Mouse (Mus musculus): Measurements from ENCODE around the gene Cep250. TPM values are rescaled to one million over a fixed set of nuclear protein-coding genes. Genes with fewer than 3 reads are reported as not detected.

The Cep250 gene
- total and polyA plus RNA-seq, 2 experiments from 2014 or later: 3.7 to 4.0 TPM

GRCm38 (mm10) chr2:156021219-156021618, 65.0 kb downstream of the Cep250 start:
- 52% methylated on average over 8 of the region's 8 CpGs for WGBS
- no peak overlapping the region for H3K9ac ChIP-seq (replicated peaks; ENCODE audit: low read depth, low read length)
- H3K4me2 ChIP-seq (ENCODE audit: low read depth, low read length): no peak overlapping the region
- no peak for TF ChIP-seq EP300 (IDR thresholded peaks at IDR 0.05; ENCODE audit: low read depth)
- TF ChIP-seq CTCF (IDR thresholded peaks at IDR 0.05; ENCODE audit: low read depth): no peak
- H3K27me3 ChIP-seq (ENCODE audit: control insufficient read depth, insufficient read depth, low read length): no peaks in the 10 kb centered on the region
- no peak for ATAC-seq (ENCODE audit: insufficient read depth, low read depth)
- H3K9me3 ChIP-seq (replicated peaks; ENCODE audit: control insufficient read depth, low read length): no peaks in the 10 kb centered on the region
- DNase-seq (ENCODE audit: low spot score): no peak
- peaks cover 27% of the 10 kb centered on the region for H3K36me3 ChIP-seq (replicated peaks; ENCODE audit: control insufficient read depth, insufficient read depth, low read length)
- no peak overlapping the region for H3K4me3 ChIP-seq (ENCODE audit: low read depth, low read length)
- no peak overlapping the region for H3K27ac ChIP-seq (ENCODE audit: low read depth)
- no peaks in the 10 kb centered on the region for H3K4me1 ChIP-seq (ENCODE audit: control insufficient read depth, insufficient read depth)

- Histone ChIP-seq H3K9me3 (replicated peaks; ENCODE audit: control insufficient read depth, low read length) (no peaks in the 10 kb centered on the region), H3K27me3 (ENCODE audit: control insufficient read depth, insufficient read depth, low read length) (no peaks in the 10 kb centered on the region), H3K4me2 (ENCODE audit: low read depth, low read length) (no peak overlapping the region), H3K36me3 (replicated peaks; ENCODE audit: control insufficient read depth, insufficient read depth, low read length) (peaks cover 22% of the 10 kb centered on the region), H3K4me1 (ENCODE audit: control insufficient read depth, insufficient read depth) (no peaks in the 10 kb centered on the region), H3K4me3 (ENCODE audit: low read depth, low read length) (no peak overlapping the region), H3K9ac (replicated peaks; ENCODE audit: low read depth, low read length) (no peak overlapping the region), H3K27ac (ENCODE audit: low read depth) (no peak overlapping the region)
- 88% methylated on average over 2 of the region's 2 CpGs for WGBS
- DNase-seq (ENCODE audit: low spot score) (no peak), ATAC-seq (ENCODE audit: insufficient read depth, low read depth) (no peak)
- TF ChIP-seq EP300 (IDR thresholded peaks at IDR 0.05; ENCODE audit: low read depth): no peak
- no peak for TF ChIP-seq CTCF (IDR thresholded peaks at IDR 0.05; ENCODE audit: low read depth)
Measured at GRCm38 (mm10) chr2:156021765-156022164, 65.5 kb downstream of the Cep250 start.

- ATAC-seq (ENCODE audit: insufficient read depth, low read depth): no peak
- TF ChIP-seq CTCF (IDR thresholded peaks at IDR 0.05; ENCODE audit: low read depth): no peak
- TF ChIP-seq EP300 (IDR thresholded peaks at IDR 0.05; ENCODE audit: low read depth): no peak
- Histone ChIP-seq H3K4me1 (ENCODE audit: control insufficient read depth, insufficient read depth) (no peaks in the 10 kb centered on the region), H3K27ac (ENCODE audit: low read depth) (no peak overlapping the region), H3K9ac (replicated peaks; ENCODE audit: low read depth, low read length) (no peak overlapping the region), H3K36me3 (replicated peaks; ENCODE audit: control insufficient read depth, insufficient read depth, low read length) (no peaks in the 10 kb centered on the region), H3K27me3 (ENCODE audit: control insufficient read depth, insufficient read depth, low read length) (no peaks in the 10 kb centered on the region), H3K9me3 (replicated peaks; ENCODE audit: control insufficient read depth, low read length) (no peaks in the 10 kb centered on the region), H3K4me2 (ENCODE audit: low read depth, low read length) (no peak overlapping the region), H3K4me3 (ENCODE audit: low read depth, low read length) (no peak overlapping the region)
- DNase-seq (ENCODE audit: low spot score): no peak
Measured at GRCm38 (mm10) chr2:156025482-156025881, 69.2 kb downstream of the Cep250 start.

- no peak for ATAC-seq (ENCODE audit: insufficient read depth, low read depth)
Measured at GRCm38 (mm10) chr2:156039390-156039789, 83.1 kb downstream of the Cep250 start.

GRCm38 (mm10) chr2:156042903-156043302, 86.6 kb downstream of the Cep250 start:
- DNase-seq (ENCODE audit: low spot score): no peak
- H3K36me3 ChIP-seq (replicated peaks; ENCODE audit: control insufficient read depth, insufficient read depth, low read length): no peaks in the 10 kb centered on the region
- no peak overlapping the region for H3K4me3 ChIP-seq (ENCODE audit: low read depth, low read length)
- H3K27ac ChIP-seq (ENCODE audit: low read depth): no peak overlapping the region
- no peaks in the 10 kb centered on the region for H3K9me3 ChIP-seq (replicated peaks; ENCODE audit: control insufficient read depth, low read length)
- TF ChIP-seq CTCF (IDR thresholded peaks at IDR 0.05; ENCODE audit: low read depth) (no peak), EP300 (IDR thresholded peaks at IDR 0.05; ENCODE audit: low read depth) (no peak)
- no peak overlapping the region for H3K9ac ChIP-seq (replicated peaks; ENCODE audit: low read depth, low read length)
- H3K4me1 ChIP-seq (ENCODE audit: control insufficient read depth, insufficient read depth): no peaks in the 10 kb centered on the region
- whole genome bisulfite sequencing: 79% methylated on average over 8 of the region's 8 CpGs
- peaks cover 10% of the 10 kb centered on the region; the same call in 1 of the 2 replicates for H3K27me3 ChIP-seq (ENCODE audit: control insufficient read depth, insufficient read depth, low read length)
- ATAC-seq (ENCODE audit: insufficient read depth, low read depth): no peak
- no peak overlapping the region for H3K4me2 ChIP-seq (ENCODE audit: low read depth, low read length)

More at GRCm38 (mm10) chr2:156039390-156039789, 83.1 kb downstream of the Cep250 start:
- Histone ChIP-seq H3K4me3 (ENCODE audit: low read depth, low read length) (no peak overlapping the region), H3K27ac (ENCODE audit: low read depth) (no peak overlapping the region), H3K27me3 (ENCODE audit: control insufficient read depth, insufficient read depth, low read length) (no peaks in the 10 kb centered on the region), H3K4me1 (ENCODE audit: control insufficient read depth, insufficient read depth) (no peaks in the 10 kb centered on the region), H3K9me3 (replicated peaks; ENCODE audit: control insufficient read depth, low read length) (no peaks in the 10 kb centered on the region), H3K4me2 (ENCODE audit: low read depth, low read length) (no peak overlapping the region), H3K36me3 (replicated peaks; ENCODE audit: control insufficient read depth, insufficient read depth, low read length) (no peaks in the 10 kb centered on the region), H3K9ac (replicated peaks; ENCODE audit: low read depth, low read length) (no peak overlapping the region)
- 83% methylated on average over 3 of the region's 3 CpGs for WGBS
- no peak for TF ChIP-seq EP300 (IDR thresholded peaks at IDR 0.05; ENCODE audit: low read depth)
- no peak for TF ChIP-seq CTCF (IDR thresholded peaks at IDR 0.05; ENCODE audit: low read depth)
- no peak for DNase-seq (ENCODE audit: low spot score)

- no peak overlapping the region for H3K4me2 ChIP-seq (ENCODE audit: low read depth, low read length)
- WGBS: 9% methylated on average over 19 of the region's 19 CpGs
Measured at GRCm38 (mm10) chr2:156047929-156048328, 91.7 kb downstream of the Cep250 start.

More at GRCm38 (mm10) chr2:156047929-156048328, 91.7 kb downstream of the Cep250 start:
- no peak for TF ChIP-seq CTCF (IDR thresholded peaks at IDR 0.05; ENCODE audit: low read depth)
- TF ChIP-seq EP300 (IDR thresholded peaks at IDR 0.05; ENCODE audit: low read depth): no peak
- DNase-seq (ENCODE audit: low spot score): no peak
- Histone ChIP-seq H3K4me3 (ENCODE audit: low read depth, low read length) (no peak overlapping the region), H3K9ac (replicated peaks; ENCODE audit: low read depth, low read length) (no peak overlapping the region), H3K9me3 (replicated peaks; ENCODE audit: control insufficient read depth, low read length) (no peaks in the 10 kb centered on the region), H3K4me1 (ENCODE audit: control insufficient read depth, insufficient read depth) (no peaks in the 10 kb centered on the region), H3K27me3 (ENCODE audit: control insufficient read depth, insufficient read depth, low read length) (peaks cover 17% of the 10 kb centered on the region; the same call in 1 of the 2 replicates), H3K27ac (ENCODE audit: low read depth) (no peak overlapping the region), H3K36me3 (replicated peaks; ENCODE audit: control insufficient read depth, insufficient read depth, low read length) (no peaks in the 10 kb centered on the region)
- no peak for ATAC-seq (ENCODE audit: insufficient read depth, low read depth)

Other genes starting within 250 kb of the Cep250 start
- 9.7 and 18.4 TPM in 2 replicates for gene Edem2, start 227.0 kb upstream of the Cep250 start, total RNA-seq (2014; rRNA removed; ENCODE audit: low replicate concordance)
- 14.8 and 18.1 TPM in 2 replicates for gene Edem2, start 227.0 kb upstream of the Cep250 start, polyA plus RNA-seq (2015; fragmentation: Nextera tagmentation; extraction: Ambion mirVana)
- gene Gm17581, start 220.6 kb upstream of the Cep250 start, total RNA-seq (2014; rRNA removed; ENCODE audit: low replicate concordance): not detected in 2 replicates
- gene Gm17581, start 220.6 kb upstream of the Cep250 start, polyA plus RNA-seq (2015; fragmentation: Nextera tagmentation; extraction: Ambion mirVana): not detected in 2 replicates
- gene Procr, start 205.3 kb upstream of the Cep250 start, total RNA-seq (2014; rRNA removed; ENCODE audit: low replicate concordance): 3.4 and 9.3 TPM in 2 replicates
- 4.0 and 4.7 TPM in 2 replicates for gene Procr, start 205.3 kb upstream of the Cep250 start, polyA plus RNA-seq (2015; fragmentation: Nextera tagmentation; extraction: Ambion mirVana)
- gene Mmp24, start 181.1 kb upstream of the Cep250 start, total RNA-seq (2014; rRNA removed; ENCODE audit: low replicate concordance): 0.04 and 0.38 TPM in 2 replicates
- 0.03 and 0.04 TPM in 2 replicates for gene Mmp24, start 181.1 kb upstream of the Cep250 start, polyA plus RNA-seq (2015; fragmentation: Nextera tagmentation; extraction: Ambion mirVana)
- gene BC029722, start 137.0 kb upstream of the Cep250 start, total RNA-seq (2014; rRNA removed; ENCODE audit: low replicate concordance): 14.1 and 14.7 TPM in 2 replicates
- 20.9 and 21.4 TPM in 2 replicates for gene BC029722, start 137.0 kb upstream of the Cep250 start, polyA plus RNA-seq (2015; fragmentation: Nextera tagmentation; extraction: Ambion mirVana)
- gene Eif6, start 129.5 kb upstream of the Cep250 start, total RNA-seq (2014; rRNA removed; ENCODE audit: low replicate concordance): 96.9 and 101 TPM in 2 replicates
- 96.6 and 102 TPM in 2 replicates for gene Eif6, start 129.5 kb upstream of the Cep250 start, polyA plus RNA-seq (2015; fragmentation: Nextera tagmentation; extraction: Ambion mirVana)
- gene Fam83c, start 121.6 kb upstream of the Cep250 start, total RNA-seq (2014; rRNA removed; ENCODE audit: low replicate concordance): not detected in 2 replicates
- 0.04 TPM in 2 replicates for gene Fam83c, start 121.6 kb upstream of the Cep250 start, polyA plus RNA-seq (2015; fragmentation: Nextera tagmentation; extraction: Ambion mirVana)
- gene Uqcc1, start 26.1 kb upstream of the Cep250 start, total RNA-seq (2014; rRNA removed; ENCODE audit: low replicate concordance): 85.7 and 167 TPM in 2 replicates
- 149 and 167 TPM in 2 replicates for gene Uqcc1, start 26.1 kb upstream of the Cep250 start, polyA plus RNA-seq (2015; fragmentation: Nextera tagmentation; extraction: Ambion mirVana)
- not detected in 2 replicates for gene Gm15557, start 15.7 kb upstream of the Cep250 start, total RNA-seq (2014; rRNA removed; ENCODE audit: low replicate concordance)
- gene Gm15557, start 15.7 kb upstream of the Cep250 start, polyA plus RNA-seq (2015; fragmentation: Nextera tagmentation; extraction: Ambion mirVana): not detected in 2 replicates
- gene Gdf5, start 11.1 kb upstream of the Cep250 start, total RNA-seq (2014; rRNA removed; ENCODE audit: low replicate concordance): 0.84 TPM in 1 of 2 replicates, not detected in the other
- 0.10 and 0.22 TPM in 2 replicates for gene Gdf5, start 11.1 kb upstream of the Cep250 start, polyA plus RNA-seq (2015; fragmentation: Nextera tagmentation; extraction: Ambion mirVana)
- gene 6430550D23Rik, start 51.5 kb downstream of the Cep250 start, total RNA-seq (2014; rRNA removed; ENCODE audit: low replicate concordance): 0.04 and 0.58 TPM in 2 replicates
- 0.10 and 0.65 TPM in 2 replicates for gene 6430550D23Rik, start 51.5 kb downstream of the Cep250 start, polyA plus RNA-seq (2015; fragmentation: Nextera tagmentation; extraction: Ambion mirVana)
- gene Ergic3, start 51.6 kb downstream of the Cep250 start, total RNA-seq (2014; rRNA removed; ENCODE audit: low replicate concordance): 73.9 and 94.5 TPM in 2 replicates
- 99.5 and 100 TPM in 2 replicates for gene Ergic3, start 51.6 kb downstream of the Cep250 start, polyA plus RNA-seq (2015; fragmentation: Nextera tagmentation; extraction: Ambion mirVana)
- 0.61 TPM in 1 of 2 replicates, not detected in the other for gene Fer1l4, start 96.5 kb downstream of the Cep250 start, total RNA-seq (2014; rRNA removed; ENCODE audit: low replicate concordance)
- gene Fer1l4, start 96.5 kb downstream of the Cep250 start, polyA plus RNA-seq (2015; fragmentation: Nextera tagmentation; extraction: Ambion mirVana): not detected in 2 replicates
- 0.08 and 2.1 TPM in 2 replicates for gene Spag4, start 108.7 kb downstream of the Cep250 start, total RNA-seq (2014; rRNA removed; ENCODE audit: low replicate concordance)
- gene Spag4, start 108.7 kb downstream of the Cep250 start, polyA plus RNA-seq (2015; fragmentation: Nextera tagmentation; extraction: Ambion mirVana): 0.84 and 1.2 TPM in 2 replicates
- 47.5 and 55.5 TPM in 2 replicates for gene Cpne1, start 155.5 kb downstream of the Cep250 start, total RNA-seq (2014; rRNA removed; ENCODE audit: low replicate concordance)
- gene Cpne1, start 155.5 kb downstream of the Cep250 start, polyA plus RNA-seq (2015; fragmentation: Nextera tagmentation; extraction: Ambion mirVana): 18.3 and 18.6 TPM in 2 replicates
- 33.2 and 35.0 TPM in 2 replicates for gene Rbm12, start 155.5 kb downstream of the Cep250 start, total RNA-seq (2014; rRNA removed; ENCODE audit: low replicate concordance)
- gene Rbm12, start 155.5 kb downstream of the Cep250 start, polyA plus RNA-seq (2015; fragmentation: Nextera tagmentation; extraction: Ambion mirVana): 8.8 and 9.5 TPM in 2 replicates
- gene Gm28036, start 170.6 kb downstream of the Cep250 start, total RNA-seq (2014; rRNA removed; ENCODE audit: low replicate concordance): 25.7 and 36.5 TPM in 2 replicates
- 4.1 and 6.2 TPM in 2 replicates for gene Gm28036, start 170.6 kb downstream of the Cep250 start, polyA plus RNA-seq (2015; fragmentation: Nextera tagmentation; extraction: Ambion mirVana)
- gene Romo1, start 187.6 kb downstream of the Cep250 start, total RNA-seq (2014; rRNA removed; ENCODE audit: low replicate concordance): 113 and 154 TPM in 2 replicates
- 607 and 610 TPM in 2 replicates for gene Romo1, start 187.6 kb downstream of the Cep250 start, polyA plus RNA-seq (2015; fragmentation: Nextera tagmentation; extraction: Ambion mirVana)
- 104 and 106 TPM in 2 replicates for gene Nfs1, start 187.7 kb downstream of the Cep250 start, total RNA-seq (2014; rRNA removed; ENCODE audit: low replicate concordance)
- 71.4 and 75.1 TPM in 2 replicates for gene Nfs1, start 187.7 kb downstream of the Cep250 start, polyA plus RNA-seq (2015; fragmentation: Nextera tagmentation; extraction: Ambion mirVana)
- gene Rbm39, start 223.8 kb downstream of the Cep250 start, total RNA-seq (2014; rRNA removed; ENCODE audit: low replicate concordance): 272 and 376 TPM in 2 replicates
- gene Rbm39, start 223.8 kb downstream of the Cep250 start, polyA plus RNA-seq (2015; fragmentation: Nextera tagmentation; extraction: Ambion mirVana): 315 and 343 TPM in 2 replicates
- gene Phf20, start 240.0 kb downstream of the Cep250 start, total RNA-seq (2014; rRNA removed; ENCODE audit: low replicate concordance): 8.3 and 10.6 TPM in 2 replicates
- gene Phf20, start 240.0 kb downstream of the Cep250 start, polyA plus RNA-seq (2015; fragmentation: Nextera tagmentation; extraction: Ambion mirVana): 29.5 and 30.4 TPM in 2 replicates